Mouse (Mus musculus): Measurements from ENCODE around the gene Gtf2i. TPM values are rescaled to one million over a fixed set of nuclear protein-coding genes. Genes with fewer than 3 reads are reported as not detected.

The Gtf2i gene
- total and polyA plus RNA-seq, 3 experiments: 28.4 to 60.9 (median 42.2) TPM

- Histone ChIP-seq H3K4me3 (replicated peaks in 1 of 3; ENCODE audit: low read depth in 2 of 3, low read length in 2 of 3, poor library complexity in 1 of 3) (no peak overlapping the region), H3K27me3 (replicated peaks) (no peaks in the 10 kb centered on the region)
These were observed 55.6 kb downstream of the Gtf2i start for GRCm38 (mm10) chr5:134258934-134259333.

DNA sequence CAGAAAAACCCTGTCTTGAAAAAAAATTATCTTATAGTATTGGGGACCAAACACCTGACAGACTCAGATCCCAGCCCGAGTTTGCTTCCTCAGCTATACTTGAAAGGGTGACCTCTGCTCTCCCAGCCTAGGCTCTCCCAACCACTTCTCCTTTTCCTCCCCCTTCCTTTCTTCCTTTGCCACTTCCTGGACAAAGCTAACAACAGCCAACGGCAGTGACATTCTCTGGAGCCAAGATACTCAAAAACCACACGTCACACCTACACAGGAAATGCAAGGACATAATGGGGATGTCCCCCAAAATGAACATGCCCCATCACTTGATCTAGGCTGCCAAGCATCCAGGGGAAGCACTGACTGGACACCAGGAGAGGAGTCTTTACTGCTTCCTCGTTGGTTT is 56.2 kb downstream of the Gtf2i start:
- no peak overlapping the region for H3K4me3 ChIP-seq (replicated peaks in 1 of 3; ENCODE audit: low read depth in 2 of 3, low read length in 2 of 3, poor library complexity in 1 of 3)
- peaks cover 4 to 10% of the 10 kb centered on the region in 2 experiments; a peak in 2 of 4 replicates for H3K4me1 ChIP-seq (ENCODE audit: control insufficient read depth in 1 of 2, insufficient read depth in 2 of 2)

More at GRCm38 (mm10) chr5:134258934-134259333, 55.6 kb downstream of the Gtf2i start:
- TF ChIP-seq CHD2 (IDR thresholded peaks at IDR 0.05; ENCODE audit: low read length) (no peak), MYC (IDR thresholded peaks at IDR 0.05; ENCODE audit: low read depth, low read length) (no peak), PAX5 (IDR thresholded peaks at IDR 0.05; ENCODE audit: low read length) (no peak), MXI1 (IDR thresholded peaks at IDR 0.05; ENCODE audit: low read depth, low read length) (no peak), ZMIZ1 (IDR thresholded peaks at IDR 0.05; ENCODE audit: low read depth, low read length) (no peak), MEF2A (IDR thresholded peaks at IDR 0.05; ENCODE audit: borderline replicate concordance, low read depth, low read length) (no peak), SMC3 (IDR thresholded peaks at IDR 0.05; ENCODE audit: low read depth, low read length) (no peak), JUN (IDR thresholded peaks at IDR 0.05; ENCODE audit: insufficient read depth, low read depth, low read length) (no peak), MAFK (IDR thresholded peaks at IDR 0.05; ENCODE audit: insufficient replicate concordance, low read length) (no peak), HCFC1 (IDR thresholded peaks at IDR 0.05; ENCODE audit: low read depth, low read length) (no peak), E2F4 (IDR thresholded peaks at IDR 0.05; ENCODE audit: insufficient replicate concordance, low read depth, low read length) (no peak), GABPA (IDR thresholded peaks at IDR 0.05; ENCODE audit: insufficient replicate concordance, low read depth, low read length) (no peak), UBTF (IDR thresholded peaks at IDR 0.05; ENCODE audit: low read depth, low read length) (no peak), SIN3A (IDR thresholded peaks at IDR 0.05; ENCODE audit: low read length) (no peak), JUND (conservative IDR thresholded peaks at IDR 0.05; ENCODE audit: low read depth, low read length) (no peak), ELF1 (IDR thresholded peaks at IDR 0.05; ENCODE audit: low read depth, low read length) (no peak), RAD21 (IDR thresholded peaks at IDR 0.05; ENCODE audit: low read depth, low read length) (no peak), RCOR1 (conservative IDR thresholded peaks at IDR 0.05; ENCODE audit: low read depth, low read length) (no peak), ZNF384 (IDR thresholded peaks at IDR 0.05; ENCODE audit: low read depth, low read length) (no peak), ZKSCAN1 (IDR thresholded peaks at IDR 0.05; ENCODE audit: borderline replicate concordance, low read depth, low read length) (no peak)
- dilution Hi-C loops (cut with MboI; ENCODE audit: extremely low pct_ligation_motif_present, extremely low pct_unique_long_range_greater_than_20kb, low sequenced_read_pairs): no loop called here
- no peak for DNase-seq (ENCODE audit: extremely low read depth)
- Histone ChIP-seq H3K27ac (ENCODE audit: insufficient read depth, low read depth) (no peak overlapping the region), H3K9me3 (replicated peaks; ENCODE audit: low read length) (no peaks in the 10 kb centered on the region), H3K79me2 (replicated peaks; ENCODE audit: control insufficient read depth, extremely low read depth, insufficient read depth, poor library complexity, severe bottlenecking) (no peaks in the 10 kb centered on the region), H3K4me1 (ENCODE audit: control insufficient read depth in 1 of 2, insufficient read depth in 2 of 2) (peaks cover 4 to 10% of the 10 kb centered on the region in 2 experiments; a peak in 2 of 4 replicates), H3K36me3 (replicated peaks in 1 of 2; ENCODE audit: control insufficient read depth in 1 of 2, insufficient read depth in 1 of 2, low read length in 1 of 2) (peaks cover 73 to 93% of the 10 kb centered on the region in 2 experiments), H3K9ac (ENCODE audit: insufficient read depth, low read depth) (no peak overlapping the region), H3K4me2 (ENCODE audit: insufficient read depth, low read depth, poor library complexity, severe bottlenecking) (no peak overlapping the region)
- in situ Hi-C loops (cut with MboI; ENCODE audit: low pct_ligation_motif_present, low pct_unique_long_range_greater_than_20kb, low sequenced_read_pairs): no loop called here

More for the DNA sequence above, 56.2 kb downstream of the Gtf2i start:
- H3K79me2 ChIP-seq (replicated peaks; ENCODE audit: control insufficient read depth, extremely low read depth, insufficient read depth, poor library complexity, severe bottlenecking): no peaks in the 10 kb centered on the region
- no peak for DNase-seq (ENCODE audit: extremely low read depth)
- H3K9me3 ChIP-seq (replicated peaks; ENCODE audit: low read length): no peaks in the 10 kb centered on the region
- no peak overlapping the region for H3K4me2 ChIP-seq (ENCODE audit: insufficient read depth, low read depth, poor library complexity, severe bottlenecking)
- dilution Hi-C loops (cut with MboI; ENCODE audit: extremely low pct_ligation_motif_present, extremely low pct_unique_long_range_greater_than_20kb, low sequenced_read_pairs): no loop called here
- no peak for TF ChIP-seq RAD21 (IDR thresholded peaks at IDR 0.05; ENCODE audit: low read depth, low read length)
- no peak for TF ChIP-seq PAX5 (IDR thresholded peaks at IDR 0.05; ENCODE audit: low read length)
- no peak for TF ChIP-seq POLR2AphosphoS2 (IDR thresholded peaks at IDR 0.05; ENCODE audit: low read depth, low read length)
- no peak for TF ChIP-seq JUND (conservative IDR thresholded peaks at IDR 0.05; ENCODE audit: low read depth, low read length)
- TF ChIP-seq CHD2 (IDR thresholded peaks at IDR 0.05; ENCODE audit: low read length): no peak
- TF ChIP-seq MXI1 (IDR thresholded peaks at IDR 0.05; ENCODE audit: low read depth, low read length): no peak
- TF ChIP-seq ZC3H11A (IDR thresholded peaks at IDR 0.05; ENCODE audit: low read depth, low read length): no peak
- no peak for TF ChIP-seq ELF1 (IDR thresholded peaks at IDR 0.05; ENCODE audit: low read depth, low read length)
- H3K27me3 ChIP-seq (replicated peaks): no peaks in the 10 kb centered on the region
- peaks cover 71 to 92% of the 10 kb centered on the region in 2 experiments for H3K36me3 ChIP-seq (replicated peaks in 1 of 2; ENCODE audit: control insufficient read depth in 1 of 2, insufficient read depth in 1 of 2, low read length in 1 of 2)
- H3K27ac ChIP-seq (ENCODE audit: insufficient read depth, low read depth): no peak overlapping the region
- H3K9ac ChIP-seq (ENCODE audit: insufficient read depth, low read depth): no peak overlapping the region
- in situ Hi-C loops (cut with MboI; ENCODE audit: low pct_ligation_motif_present, low pct_unique_long_range_greater_than_20kb, low sequenced_read_pairs): no loop called here

Measured in CH12.LX (cell line).